Mouse (Mus musculus) megakaryocyte, embryonic 14.5 days (primary cell): ENCODE measurements at regions not wholly inside any gene's neighbourhood (a gene's known extent, or its start where the extent isn't known, plus 50 kb on each side); places are given as distances from the start of the nearest gene placed in this dataset.

Source experiments
- FLI1 ChIP-seq: IDR thresholded peaks from 2 replicates; pipeline ENCODE4 v1.6.1; 2012; ENCODE audit warnings: low read length, inconsistent platforms, mixed read lengths
- GATA1 ChIP-seq: IDR thresholded peaks from 3 replicates; pipeline ENCODE4 v1.6.1; 2012; ENCODE audit warnings: mixed read lengths, low read length, inconsistent platforms, borderline replicate concordance

DNA sequence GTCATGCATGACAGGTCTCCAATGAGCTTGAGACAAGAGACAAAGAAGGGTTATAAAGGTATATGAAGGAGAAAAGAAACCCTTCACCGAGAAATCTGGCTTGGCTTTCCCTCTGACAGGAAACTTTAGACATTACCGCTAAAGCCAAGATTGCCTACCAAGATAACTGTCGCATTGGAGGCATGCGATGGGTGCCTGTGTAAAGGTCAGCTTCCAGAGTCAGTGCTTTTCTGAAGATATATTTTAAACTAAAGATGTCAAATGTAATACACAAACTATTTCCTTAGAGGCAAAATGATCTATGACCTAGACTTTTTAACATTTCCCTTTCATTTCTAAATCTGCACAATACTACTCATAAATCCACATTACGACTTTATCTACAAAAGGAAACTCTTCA is 135.6 kb downstream of the Akr1d1 start:
- no peak; the same call in 2 of the 3 replicates for TF ChIP-seq GATA1
- TF ChIP-seq FLI1: no peak
